10 mouse cellular contexts compared by ENCODE assay signal in the genomic region with DNA sequence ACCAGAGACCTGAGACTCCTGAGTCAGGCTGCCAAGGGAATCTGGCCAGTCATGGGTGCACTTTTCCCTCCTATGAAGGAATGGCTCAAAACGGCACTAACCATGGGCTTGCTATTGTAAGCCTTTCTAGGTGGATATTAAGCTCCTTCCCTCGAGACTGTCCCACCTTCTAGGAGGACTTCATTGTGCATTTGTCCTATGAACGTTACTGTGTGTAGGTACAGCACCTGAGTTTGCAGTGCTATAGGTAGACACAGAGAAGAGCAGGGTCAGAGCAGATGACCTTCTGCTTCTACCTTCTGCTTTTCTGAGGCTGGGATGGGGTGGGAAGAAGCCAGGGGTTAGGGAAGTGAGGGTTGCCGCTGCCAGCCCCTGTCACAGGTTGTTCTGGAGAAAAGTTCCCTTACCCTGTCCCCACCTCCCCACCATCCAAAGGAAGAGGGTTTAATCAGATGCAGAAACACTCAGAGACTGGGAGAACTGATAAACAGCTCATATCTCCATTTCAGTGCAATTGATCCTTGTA.
DNase-seq lines count a peak whose midpoint lies in the region; ATAC-seq and TF ChIP-seq lines count a peak whose summit lies in the region.
"Had no signal": no experiment of that assay in that cellular context is flagged by ENCODE, and none has a peak within 500 bp of the region (broad histone marks: within the 10 kb centered on the region; RNA-seq: fewer than 3 reads in every experiment).

No protein-coding gene starts in this region.

- no peaks in the 10 kb centered on the region for H3K27me3 ChIP-seq in liver, postnatal 0 days (ENCODE audit: insufficient read depth, low read length)

- no peaks in the 10 kb centered on the region for H3K36me3 ChIP-seq in liver, postnatal 0 days (replicated peaks; ENCODE audit: insufficient read depth, low read length)

- intact Hi-C loops in gastrocnemius, adult 2 months (cut with DNase I), result no loop called here

- H3K27ac ChIP-seq in gastrocnemius, adult 2 months, result peak overlapping the region; percentile 61
- peak overlapping the region; percentile 59; the same call in 1 of the 2 replicates for H3K27ac ChIP-seq in layer of hippocampus, adult 2 months
- peak overlapping the region; percentile 88 for H3K27ac ChIP-seq in bone marrow macrophage, adult 2 months (ENCODE audit: insufficient read depth, low read depth, low read length)
- H3K27ac ChIP-seq in liver, postnatal 0 days (ENCODE audit: low read depth), result peak overlapping the region; percentile 44

- DNase-seq in gastrocnemius, adult 2 months, result no peak
- no peak for DNase-seq in gastrocnemius, postnatal 10 days
- no peak for DNase-seq in layer of hippocampus, adult 2 months (ENCODE audit: low spot score in 2 of 2)
- no peak for DNase-seq in layer of hippocampus, postnatal 25 days (ENCODE audit: extremely low spot score in 1 of 2, low spot score in 1 of 2)
- no peak for DNase-seq in liver, postnatal 0 days
- DNase-seq in cerebellum, adult 11-12 months, result no peak
- no peak for DNase-seq in adrenal gland, postnatal 36 days
- DNase-seq: left cerebral cortex, postnatal 4 days; right cerebral cortex, postnatal 4 days had no signal

- no peak for ATAC-seq in liver, postnatal 0 days

- TF ChIP-seq POLR2A in bone marrow macrophage, adult 2 months (IDR thresholded peaks at IDR 0.05; ENCODE audit: borderline replicate concordance, low read depth, low read length), result no peak

- WGBS in liver, postnatal 0 days (ENCODE audit: insufficient replicate concordance), result 60% methylated on average over 4 of the region's 4 CpGs

- H3K4me2 ChIP-seq in liver, postnatal 0 days (ENCODE audit: low read depth, low read length), result no peak overlapping the region

- no peak for TF ChIP-seq CTCF in gastrocnemius, adult 2 months (IDR thresholded peaks at IDR 0.05)
- no peak for TF ChIP-seq CTCF in layer of hippocampus, adult 2 months (conservative IDR thresholded peaks at IDR 0.05)
- no peak for TF ChIP-seq CTCF in bone marrow macrophage, adult 2 months (IDR thresholded peaks at IDR 0.05; ENCODE audit: low read depth, low read length)
- TF ChIP-seq CTCF in liver, postnatal 0 days (IDR thresholded peaks at IDR 0.05; ENCODE audit: low read depth), result no peak

- no peaks in the 10 kb centered on the region for H3K9me3 ChIP-seq in liver, postnatal 0 days (ENCODE audit: low read length)

- H3K9ac ChIP-seq in liver, postnatal 0 days (replicated peaks), result no peak overlapping the region

- TF ChIP-seq EP300 in liver, postnatal 0 days (IDR thresholded peaks at IDR 0.05; ENCODE audit: low read depth), result no peak

- no peak overlapping the region for H3K4me3 ChIP-seq in gastrocnemius, adult 2 months
- no peak overlapping the region for H3K4me3 ChIP-seq in layer of hippocampus, adult 2 months
- no peak overlapping the region for H3K4me3 ChIP-seq in bone marrow macrophage, adult 2 months (ENCODE audit: insufficient read depth, low read length)
- no peak overlapping the region for H3K4me3 ChIP-seq in liver, postnatal 0 days (ENCODE audit: low read depth, low read length)

- peaks cover 48% of the 10 kb centered on the region for H3K4me1 ChIP-seq in bone marrow macrophage, adult 2 months (ENCODE audit: control insufficient read depth, insufficient read depth, low read length)
- H3K4me1 ChIP-seq in liver, postnatal 0 days (ENCODE audit: insufficient read depth), result peaks cover 12% of the 10 kb centered on the region
